Mouse (Mus musculus) forebrain, embryonic 12.5 days (tissue): ENCODE results near the gene Med20. TPM values are rescaled to one million over a fixed set of nuclear protein-coding genes. Genes with fewer than 3 reads are reported as not detected.
"Not testable (repeated sequence)": the region's sequence is repeated elsewhere in the genome, so short reads cannot be mapped to it uniquely, and the experiment has no call there.

ENCODE experiments used
- ATAC-seq: fragments of 200-750 bp; cut with Nextera tagmentation; 2 replicates; pipeline ENCODE4 v1.8.0; 2017; ENCODE audit warnings: moderate TSS enrichment; ENCODE audit not compliant: low FRiP score
- H3K27ac ChIP-seq: fragments of 300-500 bp; sonication (generic); 2 replicates; pipeline ENCODE4 v1.5.1; 2016; ENCODE audit warnings: mild to moderate bottlenecking
- H3K27me3 ChIP-seq: fragments of 300-500 bp; sonication (generic); 2 replicates; pipeline ENCODE4 v1.6.1; 2016; ENCODE audit warnings: mild to moderate bottlenecking
- H3K36me3 ChIP-seq: fragments of 300-500 bp; sonication (generic); replicated peaks from 2 replicates; pipeline ENCODE4 v1.6.1; 2016; ENCODE audit warnings: mild to moderate bottlenecking
- H3K4me1 ChIP-seq: fragments of 300-500 bp; sonication (generic); 2 replicates; pipeline ENCODE4 v1.6.1; 2016
- H3K4me2 ChIP-seq: fragments of 300-500 bp; sonication (generic); 2 replicates; pipeline ENCODE4 v1.6.1; 2016; ENCODE audit warnings: mild to moderate bottlenecking, moderate library complexity
- H3K4me3 ChIP-seq: fragments of 300-500 bp; sonication (generic); replicated peaks from 2 replicates; pipeline ENCODE4 v1.5.1; 2016; ENCODE audit warnings: mild to moderate bottlenecking
- H3K9ac ChIP-seq: fragments of 300-500 bp; sonication (generic); 2 replicates; pipeline ENCODE4 v1.6.1; 2016; ENCODE audit warnings: mild to moderate bottlenecking
- H3K9me3 ChIP-seq: fragments of 300-500 bp; sonication (generic); 2 replicates; pipeline ENCODE4 v1.6.1; 2016
- WGBS: fragments of 180-500 bp; shearing (Covaris S2); methylation state at CpG from one replicate; pipeline ENCODE4 v1.1.7; 2016; 5-methylcytosine and 5-hydroxymethylcytosine counted together
- polyA plus RNA-seq: library from polyadenylated mRNA; unstranded; fragments of >200 nt; fragmentation: Nextera tagmentation; extraction: Ambion mirVana; gene quantifications from 2 replicates; pipeline ENCODE4 v1.2.1, GENCODE M21; 2016

Med20 gene
- polyA plus RNA-seq, 1 experiment from 2014 or later, result 38.5 TPM

GRCm38 (mm10) chr17:47632181-47632840, 20.9 kb downstream of the Med20 start:
- no peak for ATAC-seq
- Histone ChIP-seq H3K4me1 (peaks cover 38% of the 10 kb centered on the region), H3K9ac (no peak overlapping the region), H3K27ac (no peak overlapping the region), H3K4me2 (peak overlapping the region; percentile 27), H3K36me3 (peaks cover 4% of the 10 kb centered on the region; the same call in 1 of the 2 replicates), H3K9me3 (no peaks in the 10 kb centered on the region), H3K27me3 (no peaks in the 10 kb centered on the region), H3K4me3 (0 out of 2 replicates have a peak overlapping the region, but pooled peaks have one; percentile 7)
- WGBS, result 69% methylated on average over 4 of the region's 4 CpGs

- H3K9me3 ChIP-seq, result no peaks in the 10 kb centered on the region
- no peak overlapping the region for H3K4me2 ChIP-seq
- 79% methylated on average over 7 of the region's 7 CpGs for WGBS
- no peaks in the 10 kb centered on the region for H3K27me3 ChIP-seq
- no peak for ATAC-seq
- H3K9ac ChIP-seq, result no peak overlapping the region
- H3K36me3 ChIP-seq, result peaks cover 4% of the 10 kb centered on the region; the same call in 1 of the 2 replicates
- H3K27ac ChIP-seq, result no peak overlapping the region
- H3K4me1 ChIP-seq, result peaks cover 32% of the 10 kb centered on the region
- H3K4me3 ChIP-seq, result no peak overlapping the region
Measured at GRCm38 (mm10) chr17:47633999-47634770, 22.8 kb downstream of the Med20 start.

GRCm38 (mm10) chr17:47642992-47643391, 31.6 kb downstream of the Med20 start:
- Histone ChIP-seq H3K9me3 (no peaks in the 10 kb centered on the region), H3K27me3 (no peaks in the 10 kb centered on the region), H3K9ac (no peak overlapping the region), H3K27ac (no peak overlapping the region), H3K4me2 (no peak overlapping the region), H3K4me1 (peaks cover 8% of the 10 kb centered on the region), H3K4me3 (no peak overlapping the region), H3K36me3 (no peaks in the 10 kb centered on the region)
- WGBS, result 77% methylated on average over 2 of the region's 2 CpGs
- ATAC-seq, result no peak

- H3K27ac ChIP-seq, result no peak overlapping the region
- no peak overlapping the region for H3K4me2 ChIP-seq
- H3K9me3 ChIP-seq, result no peaks in the 10 kb centered on the region
- peaks cover 6% of the 10 kb centered on the region; the same call in 1 of the 2 replicates for H3K36me3 ChIP-seq
- H3K4me1 ChIP-seq, result peaks cover 30% of the 10 kb centered on the region
- no peaks in the 10 kb centered on the region for H3K27me3 ChIP-seq
- 64% methylated on average over 1 of the region's 1 CpGs for WGBS
- H3K4me3 ChIP-seq, result no peak overlapping the region
- no peak overlapping the region for H3K9ac ChIP-seq
- no peak for ATAC-seq
Measured at GRCm38 (mm10) chr17:47646683-47647082, 35.3 kb downstream of the Med20 start.

GRCm38 (mm10) chr17:47648966-47649365, 37.6 kb downstream of the Med20 start:
- H3K9me3 ChIP-seq, result no peaks in the 10 kb centered on the region
- H3K9ac ChIP-seq, result no peak overlapping the region
- H3K4me3 ChIP-seq, result no peak overlapping the region
- H3K27ac ChIP-seq, result peak overlapping the region; percentile 56; the same call in 1 of the 2 replicates
- peaks cover 10% of the 10 kb centered on the region for H3K36me3 ChIP-seq
- WGBS, result 35% methylated on average over 4 of the region's 4 CpGs
- H3K4me1 ChIP-seq, result peaks cover 40% of the 10 kb centered on the region
- H3K4me2 ChIP-seq, result peak overlapping the region; percentile 17; the same call in 1 of the 2 replicates
- no peaks in the 10 kb centered on the region for H3K27me3 ChIP-seq
- ATAC-seq, result no peak

GRCm38 (mm10) chr17:47651953-47652352, 40.6 kb downstream of the Med20 start:
- H3K4me1 ChIP-seq, result peaks cover 40% of the 10 kb centered on the region
- H3K4me2 ChIP-seq, result no peak overlapping the region
- ATAC-seq, result no peak
- H3K4me3 ChIP-seq, result no peak overlapping the region
- H3K27me3 ChIP-seq, result no peaks in the 10 kb centered on the region
- no peak overlapping the region for H3K9ac ChIP-seq
- no peak overlapping the region for H3K27ac ChIP-seq
- WGBS, result 56% methylated on average over 2 of the region's 2 CpGs
- no peaks in the 10 kb centered on the region for H3K9me3 ChIP-seq
- peaks cover 15% of the 10 kb centered on the region for H3K36me3 ChIP-seq

GRCm38 (mm10) chr17:47654346-47654745, 43.0 kb downstream of the Med20 start:
- not testable (repeated sequence) for ATAC-seq, H3K9me3 ChIP-seq, H3K4me3 ChIP-seq, H3K4me2 ChIP-seq, H3K27me3 ChIP-seq, H3K9ac ChIP-seq, H3K27ac ChIP-seq
- peaks cover 26% of the 10 kb centered on the region for H3K4me1 ChIP-seq
- peaks cover 15% of the 10 kb centered on the region for H3K36me3 ChIP-seq
- 93% methylated on average over 8 of the region's 8 CpGs for WGBS

GRCm38 (mm10) chr17:47655697-47656096, 44.3 kb downstream of the Med20 start:
- ATAC-seq, result no peak
- Histone ChIP-seq H3K9me3 (no peaks in the 10 kb centered on the region), H3K27ac (no peak overlapping the region), H3K36me3 (peaks cover 11% of the 10 kb centered on the region), H3K4me3 (no peak overlapping the region), H3K4me2 (no peak overlapping the region), H3K4me1 (peaks cover 14% of the 10 kb centered on the region), H3K27me3 (no peaks in the 10 kb centered on the region), H3K9ac (no peak overlapping the region)
- WGBS, result 88% methylated on average over 5 of the region's 5 CpGs

GRCm38 (mm10) chr17:47657901-47658300, 46.5 kb downstream of the Med20 start:
- Histone ChIP-seq H3K4me3 (no peak overlapping the region), H3K27me3 (no peaks in the 10 kb centered on the region), H3K27ac (no peak overlapping the region), H3K9me3 (no peaks in the 10 kb centered on the region), H3K4me1 (0 out of 2 replicates have a peak, but pooled peaks cover 3% of the 10 kb centered on the region), H3K9ac (no peak overlapping the region), H3K36me3 (peaks cover 8% of the 10 kb centered on the region), H3K4me2 (no peak overlapping the region)
- ATAC-seq, result no peak
- 88% methylated on average over 4 of the region's 4 CpGs for WGBS

GRCm38 (mm10) chr17:47658741-47659243, 47.4 kb downstream of the Med20 start:
- no peaks in the 10 kb centered on the region for H3K9me3 ChIP-seq
- WGBS, result 86% methylated on average over 3 of the region's 3 CpGs
- no peaks in the 10 kb centered on the region for H3K27me3 ChIP-seq
- H3K4me2 ChIP-seq, result no peak overlapping the region
- no peak overlapping the region for H3K9ac ChIP-seq
- peaks cover 8% of the 10 kb centered on the region; the same call in 1 of the 2 replicates for H3K4me1 ChIP-seq
- no peak overlapping the region for H3K27ac ChIP-seq
- peaks cover 5% of the 10 kb centered on the region for H3K36me3 ChIP-seq
- ATAC-seq, result no peak
- H3K4me3 ChIP-seq, result no peak overlapping the region

- no peaks in the 10 kb centered on the region for H3K36me3 ChIP-seq
- no peaks in the 10 kb centered on the region for H3K9me3 ChIP-seq
- peak; percentile 70; the same call in 1 of the 2 replicates for ATAC-seq
- H3K27me3 ChIP-seq, result no peaks in the 10 kb centered on the region; the same call in 1 of the 2 replicates
- H3K4me3 ChIP-seq, result no peak overlapping the region
- H3K27ac ChIP-seq, result no peak overlapping the region
- H3K9ac ChIP-seq, result no peak overlapping the region
- 16% methylated on average over 9 of the region's 9 CpGs for WGBS
- H3K4me1 ChIP-seq, result peaks cover 8% of the 10 kb centered on the region; the same call in 1 of the 2 replicates
- no peak overlapping the region for H3K4me2 ChIP-seq
Measured at GRCm38 (mm10) chr17:47663009-47663713, 51.8 kb downstream of the Med20 start.

- no peaks in the 10 kb centered on the region for H3K9me3 ChIP-seq
- no peak overlapping the region for H3K4me3 ChIP-seq
- H3K36me3 ChIP-seq, result no peaks in the 10 kb centered on the region
- ATAC-seq, result no peak
- WGBS, result 90% methylated on average over 7 of the region's 7 CpGs
- no peaks in the 10 kb centered on the region; the same call in 1 of the 2 replicates for H3K27me3 ChIP-seq
- no peak overlapping the region for H3K9ac ChIP-seq
- H3K4me2 ChIP-seq, result no peak overlapping the region
- H3K4me1 ChIP-seq, result peaks cover 8% of the 10 kb centered on the region; the same call in 1 of the 2 replicates
- no peak overlapping the region for H3K27ac ChIP-seq
Measured at GRCm38 (mm10) chr17:47664474-47664873, 53.1 kb downstream of the Med20 start.
